Mouse (Mus musculus) NIH3T3 (cell line): ENCODE results near the gene Krt4.

Experiments used
- DNase-seq: peaks from one replicate; pipeline ENCODE4 v3.0.0-alpha.2; 2012; ENCODE audit warnings: low read depth

Krt4 gene

GRCm38 (mm10) chr15:101892820-101893219, 31.7 kb downstream of the Krt4 start, which contains the start of gene Krt76:
TSS of gene Krt76 (minus strand) at chr15:101892920.
- DNase-seq: no peak

DNA sequence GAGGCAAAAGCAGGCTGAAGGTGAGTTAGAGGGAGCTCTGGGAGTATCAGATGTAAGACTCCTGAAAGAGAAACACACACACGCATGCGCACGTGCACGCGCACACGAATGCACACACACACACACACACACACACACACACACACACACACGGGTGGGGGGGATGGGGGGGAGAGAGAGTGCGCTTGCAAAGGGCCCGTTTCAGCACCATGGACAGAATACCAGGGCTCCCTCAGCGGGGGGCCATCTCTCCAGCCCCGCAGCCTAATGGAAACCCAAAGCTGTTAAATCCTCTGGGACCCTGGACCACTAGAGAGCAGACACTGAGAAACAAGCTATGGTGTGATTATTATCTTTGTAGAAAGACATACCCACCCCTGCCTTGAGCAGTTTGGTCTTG, 44.8 kb downstream of the Krt4 start:
- DNase-seq: peak; percentile 53

- DNase-seq: peak; percentile 59
Observed at GRCm38 (mm10) chr15:101878041-101878440, 46.5 kb downstream of the Krt4 start.

DNA sequence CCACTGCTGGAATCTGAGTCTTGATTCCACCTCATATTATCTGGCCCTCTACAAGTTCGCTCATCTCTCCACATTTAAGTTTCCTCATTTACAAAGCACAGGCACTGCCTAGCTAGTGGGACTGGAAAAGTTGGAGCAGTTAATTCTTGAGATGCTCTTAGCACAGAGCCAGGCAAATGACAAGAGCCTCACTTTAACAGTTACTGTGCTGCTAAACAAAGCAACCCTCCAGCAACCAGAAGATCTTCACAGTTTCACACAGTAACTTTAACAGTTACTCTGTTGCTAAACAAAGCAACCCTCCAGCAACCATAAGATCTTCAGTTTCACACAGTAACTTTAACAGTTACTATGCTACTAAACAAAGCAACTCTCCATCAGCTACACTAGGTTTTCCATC, 50.2 kb downstream of the Krt4 start:
- no peak for DNase-seq

DNA sequence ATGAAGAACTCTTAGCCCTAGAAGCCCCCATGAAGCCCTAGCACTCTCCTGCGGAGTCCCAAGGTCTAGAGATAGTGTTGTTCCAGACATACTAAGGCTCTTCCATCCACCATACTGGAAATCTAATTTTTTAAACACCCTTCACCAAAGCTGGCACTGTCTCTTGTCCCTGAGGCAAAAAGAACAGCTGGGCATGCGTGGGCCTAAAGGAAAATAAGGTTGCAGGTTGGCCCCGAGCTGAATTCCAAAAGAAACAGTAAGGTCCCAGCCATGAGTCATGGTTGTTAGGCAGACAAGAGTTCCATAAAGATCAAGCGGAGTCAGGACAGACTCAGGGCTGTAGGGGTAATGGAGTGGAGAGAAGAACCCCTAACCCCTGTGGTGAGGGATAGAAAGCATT, 51.3 kb downstream of the Krt4 start:
- peak; percentile 24 for DNase-seq

- no peak for DNase-seq
Observed at GRCm38 (mm10) chr15:101869431-101869830, 55.1 kb downstream of the Krt4 start, which contains the start of gene Krt77. TSS of gene Krt77 (minus strand) at chr15:101869705.
